15 mouse cellular contexts compared by ENCODE assay signal in the genomic region with DNA sequence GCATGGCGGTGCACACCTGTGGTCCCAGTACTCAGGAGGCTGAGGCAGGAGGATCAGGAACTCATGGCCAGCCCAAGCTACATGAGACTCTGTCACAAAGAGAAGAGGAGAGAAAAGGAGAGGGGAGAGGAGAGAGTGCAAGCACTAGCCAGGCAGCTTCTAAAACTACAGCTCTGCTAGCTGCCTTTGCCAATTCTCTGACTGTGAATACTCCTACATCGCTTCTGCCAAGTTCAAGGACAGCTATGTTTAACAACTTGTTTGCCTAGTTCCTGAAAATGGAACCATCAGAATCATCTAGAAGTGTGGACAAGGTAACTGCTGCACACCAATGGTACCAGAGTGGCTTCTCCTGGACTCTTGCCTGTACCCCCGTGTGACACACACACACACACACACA. TPM values are rescaled to one million over a fixed set of nuclear protein-coding genes. Genes with fewer than 3 reads are reported as not detected.
"Had no signal": no experiment of that assay in that cellular context is flagged by ENCODE, and none has a peak within 500 bp of the region (broad histone marks: within the 10 kb centered on the region; RNA-seq: fewer than 3 reads in every experiment).

No protein-coding gene starts in this region.

- H3K9me3 ChIP-seq: neural tube, embryonic 12.5 days; neural tube, embryonic 13.5 days; neural tube, embryonic 15.5 days; stomach, embryonic 15.5 days had no signal

- DNase-seq: right cerebral cortex, postnatal 14 days; right cerebral cortex, postnatal 25 days; right cerebral cortex, postnatal 4 days; spleen, adult 18-20 months; thymus, adult 2 months; thymus, postnatal 14 days; thymus, postnatal 25 days; thymus, postnatal 36 days; thymus, postnatal 4 days had no signal

- H3K4me2 ChIP-seq: neural tube, embryonic 12.5 days; neural tube, embryonic 13.5 days; neural tube, embryonic 15.5 days; stomach, embryonic 15.5 days had no signal

- H3K4me1 ChIP-seq: neural tube, embryonic 15.5 days; stomach, embryonic 15.5 days had no signal

- H3K27me3 ChIP-seq: neural tube, embryonic 12.5 days; neural tube, embryonic 13.5 days; stomach, embryonic 15.5 days had no signal

- H3K4me3 ChIP-seq: neural tube, embryonic 12.5 days; neural tube, embryonic 13.5 days; neural tube, embryonic 15.5 days; stomach, embryonic 15.5 days had no signal

- H3K27ac ChIP-seq: neural tube, embryonic 12.5 days; neural tube, embryonic 13.5 days; neural tube, embryonic 15.5 days; stomach, embryonic 15.5 days; stomach, postnatal 0 days had no signal

- H3K36me3 ChIP-seq: neural tube, embryonic 12.5 days; neural tube, embryonic 13.5 days; neural tube, embryonic 15.5 days; stomach, embryonic 15.5 days had no signal

- H3K9ac ChIP-seq: neural tube, embryonic 12.5 days; neural tube, embryonic 13.5 days; neural tube, embryonic 15.5 days; stomach, embryonic 15.5 days had no signal

RNA-seq across cellular contexts. Expression of a gene that starts 29.2 kb away (rescaled TPM):
- polyA plus RNA-seq: small intestine, adult 2 months had no signal
